Mouse (Mus musculus) lung, embryonic 14.5 days (tissue): ENCODE measurements around the gene Gemin8. TPM values are rescaled to one million over a fixed set of nuclear protein-coding genes. Genes with fewer than 3 reads are reported as not detected.

Experiments used
- ATAC-seq: fragments of 200-750 bp; cut with Nextera tagmentation; 2 replicates; pipeline ENCODE4 v1.8.0; 2017; ENCODE audit warnings: mild to moderate bottlenecking, moderate TSS enrichment, moderate library complexity; ENCODE audit not compliant: insufficient read depth
- DNase-seq: peaks from one replicate; pipeline ENCODE4 v3.0.0-alpha.2; 2015
- H3K27ac ChIP-seq: fragments of 300-500 bp; sonication (generic); 2 replicates; pipeline ENCODE4 v1.5.1; 2014; ENCODE audit warnings: low read depth, mild to moderate bottlenecking, moderate library complexity
- H3K27me3 ChIP-seq: fragments of 300-500 bp; sonication (generic); 2 replicates; pipeline ENCODE4 v1.6.1; 2014; ENCODE audit warnings: low read length, control low read depth; ENCODE audit not compliant: insufficient read depth
- H3K36me3 ChIP-seq: fragments of 300-500 bp; sonication (generic); 2 replicates; pipeline ENCODE4 v1.6.1; 2014; ENCODE audit warnings: control low read depth; ENCODE audit not compliant: insufficient read depth
- H3K4me1 ChIP-seq: fragments of 300-500 bp; sonication (generic); 2 replicates; pipeline ENCODE4 v1.6.1; 2014; ENCODE audit warnings: antibody characterized with exemption, control low read depth; ENCODE audit not compliant: insufficient read depth
- H3K4me2 ChIP-seq: fragments of 300-500 bp; sonication (generic); 2 replicates; pipeline ENCODE4 v1.6.1; 2014; ENCODE audit warnings: mild to moderate bottlenecking
- H3K4me3 ChIP-seq: fragments of 300-500 bp; sonication (generic); 2 replicates; pipeline ENCODE4 v1.5.1; 2014; ENCODE audit warnings: low read depth, low read length
- H3K9ac ChIP-seq: fragments of 300-500 bp; sonication (generic); 2 replicates; pipeline ENCODE4 v1.6.1; 2014
- H3K9me3 ChIP-seq: fragments of 300-500 bp; sonication (generic); 2 replicates; pipeline ENCODE4 v1.6.1; 2016; ENCODE audit warnings: low read depth, low read length, control low read depth
- CTCF ChIP-seq: IDR thresholded peaks from 2 replicates; pipeline ENCODE4 v1.5.1; 2016; ENCODE audit warnings: antibody characterized with exemption, low read depth
- WGBS: fragments of 180-500 bp; shearing (Covaris S2); extraction: QIAGEN DNeasy Blood & Tissue Kit; methylation state at CpG from one replicate; pipeline ENCODE4 v1.1.7; 2014; 5-methylcytosine and 5-hydroxymethylcytosine counted together
- polyA plus RNA-seq: library from polyadenylated mRNA; unstranded; fragments of >200 nt; fragmentation: Nextera tagmentation; extraction: Ambion mirVana; gene quantifications from 2 replicates; pipeline ENCODE4 v1.2.1, GENCODE M21; 2014

The Gemin8 gene
- polyA plus RNA-seq, 1 experiment from 2014 or later = 21.6 TPM

GRCm38 (mm10) chrX:166196327-166196726 lies 26.1 kb downstream of the Gemin8 start:
- H3K4me3 ChIP-seq = no peak overlapping the region
- no peak overlapping the region for H3K4me2 ChIP-seq
- no peaks in the 10 kb centered on the region for H3K4me1 ChIP-seq
- no peak overlapping the region for H3K9ac ChIP-seq
- ATAC-seq = no peak
- DNase-seq = no peak
- H3K27me3 ChIP-seq = no peaks in the 10 kb centered on the region
- no peaks in the 10 kb centered on the region for H3K36me3 ChIP-seq
- no peak overlapping the region for H3K27ac ChIP-seq
- H3K9me3 ChIP-seq = no peaks in the 10 kb centered on the region
- TF ChIP-seq CTCF = no peak

GRCm38 (mm10) chrX:166198266-166198665 lies 28.0 kb downstream of the Gemin8 start:
- Histone ChIP-seq H3K27ac (no peak overlapping the region), H3K27me3 (no peaks in the 10 kb centered on the region), H3K4me2 (no peak overlapping the region), H3K36me3 (no peaks in the 10 kb centered on the region), H3K4me1 (no peaks in the 10 kb centered on the region), H3K4me3 (no peak overlapping the region), H3K9me3 (no peaks in the 10 kb centered on the region), H3K9ac (no peak overlapping the region)
- peak; percentile 82 for DNase-seq
- peak; percentile 96 for ATAC-seq
- 47% methylated on average over 2 of the region's 2 CpGs for WGBS
- no peak for TF ChIP-seq CTCF

- ATAC-seq (no peak), DNase-seq (no peak)
- Histone ChIP-seq H3K27me3 (no peaks in the 10 kb centered on the region), H3K4me2 (no peak overlapping the region), H3K9ac (no peak overlapping the region), H3K4me3 (no peak overlapping the region), H3K9me3 (no peaks in the 10 kb centered on the region), H3K4me1 (no peaks in the 10 kb centered on the region), H3K36me3 (no peaks in the 10 kb centered on the region), H3K27ac (no peak overlapping the region)
- TF ChIP-seq CTCF = no peak
These were observed 29.6 kb downstream of the Gemin8 start for GRCm38 (mm10) chrX:166199812-166200211.

GRCm38 (mm10) chrX:166214576-166214975 lies 44.3 kb downstream of the Gemin8 start:
- DNase-seq (no peak), ATAC-seq (no peak)
- no peak overlapping the region for H3K27ac ChIP-seq
- WGBS = 60% methylated on average over 2 of the region's 2 CpGs
- no peak for TF ChIP-seq CTCF
- H3K4me3 ChIP-seq = no peak overlapping the region
- no peaks in the 10 kb centered on the region for H3K36me3 ChIP-seq
- H3K9ac ChIP-seq = no peak overlapping the region
- H3K9me3 ChIP-seq = no peaks in the 10 kb centered on the region
- no peaks in the 10 kb centered on the region for H3K27me3 ChIP-seq
- no peaks in the 10 kb centered on the region for H3K4me1 ChIP-seq
- H3K4me2 ChIP-seq = no peak overlapping the region

GRCm38 (mm10) chrX:166216248-166216647 lies 46.0 kb downstream of the Gemin8 start:
- no peaks in the 10 kb centered on the region for H3K27me3 ChIP-seq
- H3K36me3 ChIP-seq = no peaks in the 10 kb centered on the region
- no peaks in the 10 kb centered on the region for H3K4me1 ChIP-seq
- no peak overlapping the region for H3K4me2 ChIP-seq
- H3K9me3 ChIP-seq = no peaks in the 10 kb centered on the region
- no peak overlapping the region for H3K9ac ChIP-seq
- 83% methylated on average over 6 of the region's 6 CpGs for WGBS
- no peak overlapping the region for H3K27ac ChIP-seq
- no peak overlapping the region for H3K4me3 ChIP-seq
- no peak for TF ChIP-seq CTCF
- no peak for DNase-seq
- no peak for ATAC-seq

GRCm38 (mm10) chrX:166216720-166217119 lies 46.5 kb downstream of the Gemin8 start:
- no peak overlapping the region for H3K4me3 ChIP-seq
- WGBS = 97% methylated on average over 8 of the region's 8 CpGs
- DNase-seq (no peak), ATAC-seq (no peak)
- no peak for TF ChIP-seq CTCF
- H3K9ac ChIP-seq = no peak overlapping the region
- H3K4me2 ChIP-seq = no peak overlapping the region
- H3K27ac ChIP-seq = no peak overlapping the region
- H3K9me3 ChIP-seq = no peaks in the 10 kb centered on the region
- H3K36me3 ChIP-seq = no peaks in the 10 kb centered on the region
- no peaks in the 10 kb centered on the region for H3K27me3 ChIP-seq
- H3K4me1 ChIP-seq = no peaks in the 10 kb centered on the region

GRCm38 (mm10) chrX:166219331-166219730 lies 49.1 kb downstream of the Gemin8 start:
- ATAC-seq = no peak
- Histone ChIP-seq H3K4me1 (no peaks in the 10 kb centered on the region), H3K36me3 (no peaks in the 10 kb centered on the region), H3K27me3 (no peaks in the 10 kb centered on the region), H3K4me2 (no peak overlapping the region), H3K9me3 (no peaks in the 10 kb centered on the region), H3K4me3 (no peak overlapping the region), H3K9ac (no peak overlapping the region), H3K27ac (no peak overlapping the region)
- WGBS = 50% methylated on average over 5 of the region's 5 CpGs
- DNase-seq = no peak
- TF ChIP-seq CTCF = no peak

GRCm38 (mm10) chrX:166226856-166227255 lies 56.6 kb downstream of the Gemin8 start:
- Histone ChIP-seq H3K27me3 (no peaks in the 10 kb centered on the region), H3K4me1 (no peaks in the 10 kb centered on the region), H3K9ac (no peak overlapping the region), H3K36me3 (no peaks in the 10 kb centered on the region), H3K9me3 (no peaks in the 10 kb centered on the region), H3K27ac (no peak overlapping the region), H3K4me2 (no peak overlapping the region), H3K4me3 (no peak overlapping the region)
- no peak for DNase-seq
- 76% methylated on average over 5 of the region's 5 CpGs for WGBS
- no peak for TF ChIP-seq CTCF
- ATAC-seq = no peak
